Mouse (Mus musculus): Measurements from ENCODE around the gene AC131692.1.

GRCm38 (mm10) chr19:6102169-6102853 lies 8.1 kb downstream of the AC131692.1 start:
- TF ChIP-seq CTCF (IDR thresholded peaks at IDR 0.05 in 2 of 3, conservative IDR thresholded peaks at IDR 0.05 in 1 of 3; ENCODE audit: control insufficient read depth in 1 of 3, insufficient read depth in 1 of 3, low read depth in 2 of 3, low read length in 3 of 3, poor library complexity in 1 of 3, severe bottlenecking in 1 of 3) (no peak), USF1 (IDR thresholded peaks at IDR 0.05; ENCODE audit: low read depth, low read length) (no peak), POLR2AphosphoS5 (IDR thresholded peaks at IDR 0.05; ENCODE audit: borderline replicate concordance, low read depth, low read length) (no peak), MXI1 (IDR thresholded peaks at IDR 0.05; ENCODE audit: low read depth, low read length) (no peak)
